Mouse (Mus musculus) heart, adult 2 months (tissue): ENCODE results near the gene Aacs. TPM values are rescaled to one million over a fixed set of nuclear protein-coding genes. Genes with fewer than 3 reads are reported as not detected.
A peak's percentile ranks its signal among the peaks of the same experiment; 100 is the strongest.
"Not testable (repeated sequence)": the region's sequence is repeated elsewhere in the genome, so short reads cannot be mapped to it uniquely, and the experiment has no call there.

ENCODE experiments used
- DNase-seq, 2 experiments: peaks; one replicate each; pipeline ENCODE4 v3.0.0; 2021
- H3K27ac ChIP-seq: fragments of 200-600 bp; 2 replicates; pipeline ENCODE4 v1.8.1; 2022
- H3K27me3 ChIP-seq: fragments of 200-500 bp; 2 replicates; pipeline ENCODE4 v1.6.1; 2012; ENCODE audit warnings: mild to moderate bottlenecking, low read length, inconsistent platforms, mixed read lengths; ENCODE audit not compliant: control insufficient read depth, insufficient read depth
- H3K36me3 ChIP-seq: fragments of 200-500 bp; 2 replicates; pipeline ENCODE4 v1.6.1; 2012; ENCODE audit warnings: low read length, inconsistent platforms; ENCODE audit not compliant: control insufficient read depth, insufficient read depth
- H3K4me1 ChIP-seq: fragments of 200-500 bp; 2 replicates; pipeline ENCODE4 v1.6.1; 2011; ENCODE audit warnings: low read length; ENCODE audit not compliant: control insufficient read depth, insufficient read depth
- H3K4me3 ChIP-seq: fragments of 200-600 bp; 2 replicates; pipeline ENCODE4 v1.8.1; 2022
- H3K79me2 ChIP-seq: fragments of 200-500 bp; replicated peaks from 2 replicates; pipeline ENCODE4 v1.6.1; 2012; ENCODE audit warnings: mild to moderate bottlenecking, inconsistent platforms, low read length, moderate library complexity, mixed read lengths; ENCODE audit not compliant: control insufficient read depth, insufficient read depth
- H3K9ac ChIP-seq: fragments of 200-500 bp; 2 replicates; pipeline ENCODE4 v1.6.1; 2012; ENCODE audit warnings: low read depth, mild to moderate bottlenecking, control low read depth, inconsistent platforms, low read length, mixed read lengths
- CTCF ChIP-seq: fragments of 200-600 bp; IDR thresholded peaks from 2 replicates; pipeline ENCODE4 v1.8.1; 2022; ENCODE audit warnings: antibody characterized with exemption, mild to moderate bottlenecking, moderate library complexity
- EP300 ChIP-seq: fragments of 200-500 bp; IDR thresholded peaks from 2 replicates; pipeline ENCODE4 v1.6.1; 2011; ENCODE audit warnings: low read depth, low read length, control low read depth; ENCODE audit not compliant: insufficient read depth
- POLR2A ChIP-seq: fragments of 200-500 bp; IDR thresholded peaks from 2 replicates; pipeline ENCODE4 v1.6.1; 2011; ENCODE audit warnings: mild to moderate bottlenecking, low read depth, low read length, control low read depth; ENCODE audit not compliant: insufficient read depth
- WGBS: fragments of 180-500 bp; shearing (Covaris S2); methylation state at CpG from one replicate; pipeline ENCODE4 v1.1.7; 2018; 5-methylcytosine and 5-hydroxymethylcytosine counted together
- intact Hi-C: fragments of 180-260 bp; cut with DNase I; formaldehyde crosslinking; loops from one replicate; pipeline ENCODE4 v1.15.1; 2025
- long read RNA-seq: library from polyadenylated mRNA; stranded (forward); transcript quantifications from one replicate; pipeline ENCODE4 v2.0.0, GENCODE M21; 2021
- polyA plus RNA-seq: library from polyadenylated mRNA; depleted of rRNA; stranded (reverse); fragments of >200 nt; gene quantifications from 2 replicates; pipeline ENCODE4 v1.2.3, GENCODE M21; 2012; rRNA removed
- total RNA-seq, 2 experiments: library from RNA; stranded (reverse); gene quantifications; 2 replicates each; pipeline ENCODE4 v1.2.3; 2021

Aacs gene
- total RNA-seq (1 to 10 TPM; 3.3 to 3.9 TPM), polyA plus RNA-seq (9.8 and 17.7 TPM in 2 replicates)
- long read RNA-seq, transcript Aacs-201 (18 exons, 3,239 nt), result major isoform, 5 of 9 reads
- long read RNA-seq, partial matches to known transcripts, result 1 of 9 reads
- long read RNA-seq, other reads (novel, unspliced or antisense), result 3 of 9 reads

DNA sequence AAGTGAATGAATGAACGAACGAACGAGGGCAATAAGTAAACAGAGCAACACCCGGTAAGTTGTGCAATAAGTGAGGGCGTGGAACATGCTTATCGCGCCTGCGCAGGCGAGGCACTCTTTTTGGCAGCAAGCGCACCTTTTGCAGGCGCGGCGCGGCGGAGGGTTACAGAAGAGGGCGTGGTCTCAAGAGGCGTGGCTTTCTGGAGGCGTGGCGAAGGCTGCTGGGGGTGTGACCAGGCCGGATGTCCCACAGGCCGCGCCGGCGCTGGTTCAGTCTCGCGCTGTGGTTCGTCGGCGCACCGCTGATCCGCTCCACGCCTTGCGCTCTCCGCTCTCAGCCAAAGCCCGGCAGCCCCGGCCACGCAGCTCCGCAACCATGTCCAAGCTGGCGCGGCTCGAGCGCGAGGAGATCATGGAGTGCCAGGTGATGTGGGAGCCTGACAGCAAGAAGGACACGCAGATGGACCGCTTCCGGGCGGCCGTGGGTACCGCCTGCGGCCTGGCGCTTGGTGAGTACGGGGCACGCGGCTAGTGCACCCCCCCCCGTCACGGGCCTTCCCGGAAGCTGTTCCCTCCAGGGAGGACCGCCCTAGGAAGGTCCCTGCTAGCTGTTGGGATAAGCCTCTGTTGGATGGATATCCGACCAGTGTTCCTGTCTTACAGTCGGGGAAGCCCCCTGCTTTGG is at the start of gene Aacs:
TSS of gene Aacs (plus strand) at position 214 of the 685 bp plus-strand sequence.
- DNase-seq, result peak; percentile 97 to 99
- TF ChIP-seq CTCF (no peak), EP300 (peak; percentile 81), POLR2A (peak; percentile 82)
- Histone ChIP-seq H3K79me2 (no peaks in the 10 kb centered on the region), H3K4me3 (peak within 1 kb of the TSS; percentile 66), H3K4me1 (no peaks in the 10 kb centered on the region; the same call in 1 of the 2 replicates), H3K36me3 (no peaks in the 10 kb centered on the region), H3K9ac (peak within 1 kb of the TSS; percentile 69), H3K27ac (peak within 1 kb of the TSS; percentile 55), H3K27me3 (no peaks in the 10 kb centered on the region)
- under 1% methylated on average over 60 of the region's 60 CpGs for whole genome bisulfite sequencing
- intact Hi-C loops, result loop anchor here (1.0 to 10.0 kb wide), 3 partner anchors 9 to 611 kb away; partner anchors contain the start of genes Ccdc92, Dhx37 and Zfp664

DNA sequence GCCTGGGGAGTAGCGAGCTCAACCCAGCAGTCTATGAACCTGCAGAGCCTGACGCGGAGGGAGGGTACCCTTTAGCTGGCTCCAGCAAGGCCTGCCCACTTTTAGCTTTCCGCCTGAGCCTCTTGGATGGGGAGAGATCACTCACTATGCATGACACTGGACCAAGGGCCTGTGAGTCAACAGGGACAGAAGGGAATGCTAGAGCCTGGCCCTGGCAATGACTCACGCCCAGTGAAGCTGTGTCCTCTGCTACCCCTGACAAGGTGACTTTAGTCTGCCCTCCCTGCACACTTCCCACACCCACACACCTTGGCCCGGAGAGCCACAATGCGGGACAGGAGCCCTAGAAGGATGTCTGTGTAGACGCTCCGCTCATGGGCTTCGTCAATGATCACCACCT is 49.3 kb upstream of the Aacs start:
- H3K27ac ChIP-seq, result peak overlapping the region; percentile 54
- H3K36me3 ChIP-seq, result no peaks in the 10 kb centered on the region
- no peak for DNase-seq
- H3K4me3 ChIP-seq, result no peak overlapping the region
- no peak for TF ChIP-seq POLR2A
- no peak for TF ChIP-seq EP300
- no peaks in the 10 kb centered on the region for H3K79me2 ChIP-seq
- H3K27me3 ChIP-seq, result no peaks in the 10 kb centered on the region
- no peaks in the 10 kb centered on the region for H3K4me1 ChIP-seq
- 76% methylated on average over 10 of the region's 10 CpGs for WGBS
- no peak overlapping the region for H3K9ac ChIP-seq
- intact Hi-C loops, result no loop called here

DNA sequence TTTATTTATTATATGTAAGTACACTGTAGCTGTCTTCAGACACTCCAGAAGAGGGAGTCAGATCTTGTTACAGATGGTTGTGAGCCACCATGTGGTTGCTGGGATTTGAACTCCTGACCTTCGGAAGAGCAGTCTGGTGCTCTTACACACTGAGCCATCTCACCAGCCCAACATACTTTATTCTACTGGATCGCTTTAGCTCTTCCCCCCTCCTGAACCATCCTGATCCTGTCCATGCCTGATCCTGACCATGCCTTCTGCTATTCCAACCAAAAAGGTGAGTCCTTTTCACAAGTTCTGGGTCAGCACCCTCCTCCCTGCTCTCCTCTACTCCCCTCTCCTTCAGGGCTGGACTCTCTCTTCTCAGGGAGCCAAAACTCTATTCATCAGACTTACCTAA is 43.3 kb upstream of the Aacs start:
- not testable (repeated sequence) for H3K9ac ChIP-seq, H3K79me2 ChIP-seq, DNase-seq, H3K4me3 ChIP-seq, H3K4me1 ChIP-seq, H3K27ac ChIP-seq, H3K36me3 ChIP-seq, H3K27me3 ChIP-seq
- 93% methylated on average over 2 of the region's 2 CpGs for WGBS
- intact Hi-C loops, result loop anchor here (5.0 kb wide), 1 partner anchor 45 kb away; the partner anchor contains the start of gene Aacs

DNA sequence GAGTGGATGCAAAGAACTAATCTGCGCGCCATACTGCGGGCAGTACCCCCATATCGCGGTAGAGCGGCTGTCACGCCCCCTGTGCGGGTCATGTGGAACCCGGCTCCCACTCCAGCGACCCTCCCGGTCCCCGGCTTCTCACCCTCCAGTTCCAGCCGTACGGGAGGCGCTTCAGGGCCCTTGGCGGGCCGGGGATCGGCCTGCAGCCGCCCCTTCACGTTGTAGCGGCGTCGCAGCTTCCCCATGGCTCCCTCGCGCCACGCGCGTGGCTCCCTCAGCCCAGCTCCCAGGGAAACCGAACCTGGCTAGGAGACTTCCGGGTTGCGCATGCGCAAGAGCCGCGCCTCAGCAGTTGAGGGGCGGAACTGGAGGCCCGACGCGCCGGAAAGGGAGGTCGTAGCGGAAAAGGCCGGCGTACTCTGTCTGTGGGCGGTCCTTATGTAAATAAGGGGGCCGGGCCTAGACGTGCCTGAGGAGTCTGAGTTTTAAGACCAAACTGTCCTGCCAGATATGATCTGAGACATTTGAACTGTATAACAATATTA is 41.7 kb upstream of the Aacs start, which contains the start of gene Dhx37:
TSS of gene Dhx37 (minus strand) at position 329 of the 545 bp plus-strand sequence.
- no peaks in the 10 kb centered on the region for H3K27me3 ChIP-seq
- peak within 1 kb of the TSS; percentile 81 for H3K9ac ChIP-seq

DNA sequence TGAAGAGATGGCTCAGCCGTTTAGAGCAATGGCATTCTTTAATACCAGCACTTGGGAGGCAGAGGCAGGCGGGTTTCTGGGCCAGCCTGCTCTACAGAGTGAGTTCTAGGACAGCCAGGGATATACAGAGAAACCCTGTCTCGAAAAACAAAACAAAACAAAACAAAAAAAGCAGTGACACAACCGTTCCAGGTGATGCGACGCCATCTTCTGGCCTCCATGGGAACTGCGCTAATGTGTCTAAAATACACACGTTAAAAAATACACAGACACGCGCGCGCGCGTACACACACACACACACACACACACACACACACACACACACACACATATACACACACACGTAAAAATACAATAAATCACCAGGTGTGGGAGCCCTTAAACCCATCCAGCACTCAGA is 41.3 kb upstream of the Aacs start:
- DNase-seq, H3K9ac ChIP-seq, H3K27me3 ChIP-seq, H3K4me1 ChIP-seq, H3K79me2 ChIP-seq, H3K27ac ChIP-seq, H3K36me3 ChIP-seq: not testable (repeated sequence)
- peak; percentile 31 for TF ChIP-seq CTCF
- intact Hi-C loops, result loop anchor here (5.0 kb wide), 1 partner anchor 43 kb away; the partner anchor contains the start of gene Aacs
- peak overlapping the region; percentile 67; the same call in 1 of the 2 replicates for H3K4me3 ChIP-seq
- WGBS, result 58% methylated on average over 15 of the region's 15 CpGs

More for the DNA sequence above, 41.7 kb upstream of the Aacs start, which contains the start of gene Dhx37:
- Histone ChIP-seq H3K36me3 (no peaks in the 10 kb centered on the region), H3K79me2 (no peaks in the 10 kb centered on the region), H3K4me1 (peaks cover 4% of the 10 kb centered on the region), H3K27ac (peak within 1 kb of the TSS; percentile 81), H3K4me3 (peak within 1 kb of the TSS; percentile 67)
- TF ChIP-seq EP300 (no peak), POLR2A (peak; percentile 70), CTCF (no peak)
- intact Hi-C loops, result loop anchor here (5.0 kb wide), 1 partner anchor 43 kb away; the partner anchor contains the start of gene Aacs
- DNase-seq, result peak; percentile 91 to 94
- under 1% methylated on average over 46 of the region's 46 CpGs for WGBS
